Mouse (Mus musculus): ENCODE measurements around the gene Kcnmb1. TPM values are rescaled to one million over a fixed set of nuclear protein-coding genes. Genes with fewer than 3 reads are reported as not detected.

The Kcnmb1 gene
- polyA plus RNA-seq, 1 experiment from 2014 or later = 0.15 TPM

DNA sequence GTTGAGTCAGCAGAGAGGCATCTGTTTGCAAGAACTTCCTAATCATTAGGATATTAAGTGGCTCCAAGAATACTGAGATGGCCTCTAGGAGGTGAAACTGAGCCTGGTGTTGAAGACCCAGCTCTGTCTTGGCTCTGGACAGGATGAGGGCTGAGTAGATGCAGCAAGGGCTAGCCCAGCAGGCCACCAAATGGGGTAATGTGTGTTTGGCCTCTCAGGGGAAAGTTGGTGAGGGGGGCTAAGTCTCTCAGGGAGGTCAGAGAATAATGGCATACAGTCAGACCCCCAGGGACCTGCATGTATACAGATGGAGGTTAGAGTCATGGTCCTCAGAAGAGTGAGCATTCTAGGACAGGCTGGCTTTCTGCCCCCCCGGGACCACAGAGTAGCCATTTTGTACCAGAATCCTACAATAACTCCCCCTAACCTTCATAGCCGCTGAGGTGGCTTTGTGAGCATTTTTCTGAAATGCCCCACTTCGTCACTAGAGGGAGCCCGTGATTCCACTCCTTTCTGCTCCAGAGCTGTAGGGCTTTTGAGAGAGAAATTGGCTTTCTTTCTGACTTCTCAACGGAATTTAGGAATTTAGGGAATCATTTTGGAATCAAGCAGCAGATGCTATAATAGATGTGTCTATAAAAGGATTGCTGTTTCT is 39.3 kb downstream of the Kcnmb1 start:
- H3K4me1 ChIP-seq (replicated peaks) = no peaks in the 10 kb centered on the region
- no peak for ATAC-seq (ENCODE audit: insufficient number of reproducible peaks, insufficient read depth, low FRiP score, low TSS enrichment, low read depth)
- H3K27me3 ChIP-seq = no peaks in the 10 kb centered on the region
- no peak overlapping the region for H3K4me2 ChIP-seq
- H3K4me3 ChIP-seq (replicated peaks) = no peak overlapping the region
- 15% methylated on average over 5 of the region's 5 CpGs for WGBS
- no peak overlapping the region for H3K9ac ChIP-seq (replicated peaks)
- H3K36me3 ChIP-seq = no peaks in the 10 kb centered on the region
- no peak overlapping the region for H3K27ac ChIP-seq
- H3K9me3 ChIP-seq = no peaks in the 10 kb centered on the region

DNA sequence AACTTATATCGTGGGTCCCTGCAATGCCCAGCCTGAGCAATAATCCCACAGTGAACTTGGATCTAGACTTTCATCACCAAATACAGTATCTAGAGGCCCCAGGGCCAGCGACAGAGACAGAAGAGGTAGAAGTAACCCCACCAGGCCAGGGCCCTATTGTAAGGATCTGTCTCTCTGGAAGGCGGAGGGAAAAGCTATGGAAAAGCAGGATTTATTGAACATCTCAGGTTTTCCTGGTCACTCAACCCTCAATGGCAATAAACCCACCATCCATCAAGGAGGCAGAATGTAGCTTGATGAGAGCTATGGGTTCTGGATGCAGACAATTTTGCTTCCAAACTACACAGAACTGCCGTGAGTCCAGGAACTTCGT is 39.8 kb downstream of the Kcnmb1 start:
- WGBS = 74% methylated on average over 5 of the region's 5 CpGs
- no peaks in the 10 kb centered on the region for H3K9me3 ChIP-seq
- H3K27ac ChIP-seq = no peak overlapping the region
- H3K9ac ChIP-seq (replicated peaks) = no peak overlapping the region
- H3K4me2 ChIP-seq = no peak overlapping the region
- ATAC-seq (ENCODE audit: insufficient number of reproducible peaks, insufficient read depth, low FRiP score, low TSS enrichment, low read depth) = no peak
- H3K4me1 ChIP-seq (replicated peaks) = no peaks in the 10 kb centered on the region
- H3K4me3 ChIP-seq (replicated peaks) = no peak overlapping the region
- H3K27me3 ChIP-seq = no peaks in the 10 kb centered on the region
- no peaks in the 10 kb centered on the region for H3K36me3 ChIP-seq

DNA sequence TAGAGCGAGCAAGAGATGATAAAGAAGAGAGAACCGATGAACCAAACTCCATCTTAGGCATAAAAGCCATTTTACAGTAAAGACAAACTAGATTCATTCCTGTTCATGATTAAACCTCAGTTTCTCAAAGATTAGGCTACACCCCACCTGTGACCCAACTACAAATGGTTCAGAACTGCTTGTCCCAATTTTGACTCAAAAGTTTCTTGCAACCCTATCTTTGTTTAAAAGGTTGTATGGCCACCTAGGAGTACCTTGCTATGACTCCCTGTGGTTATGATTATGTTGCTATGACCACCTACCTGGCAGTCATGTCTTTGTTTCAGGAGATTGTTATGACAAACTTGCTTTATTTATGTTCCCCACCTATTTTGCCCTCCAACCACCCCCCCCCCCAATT is 44.8 kb downstream of the Kcnmb1 start:
- H3K27ac ChIP-seq = no peak overlapping the region
- H3K4me1 ChIP-seq (replicated peaks) = peaks cover 7% of the 10 kb centered on the region
- 91% methylated on average over 2 of the region's 2 CpGs for WGBS
- H3K9ac ChIP-seq (replicated peaks) = no peak overlapping the region
- ATAC-seq (ENCODE audit: insufficient number of reproducible peaks, insufficient read depth, low FRiP score, low TSS enrichment, low read depth) = no peak
- H3K4me2 ChIP-seq = no peak overlapping the region
- no peak overlapping the region for H3K4me3 ChIP-seq (replicated peaks)
- no peaks in the 10 kb centered on the region for H3K36me3 ChIP-seq
- no peaks in the 10 kb centered on the region for H3K9me3 ChIP-seq
- no peaks in the 10 kb centered on the region for H3K27me3 ChIP-seq

DNA sequence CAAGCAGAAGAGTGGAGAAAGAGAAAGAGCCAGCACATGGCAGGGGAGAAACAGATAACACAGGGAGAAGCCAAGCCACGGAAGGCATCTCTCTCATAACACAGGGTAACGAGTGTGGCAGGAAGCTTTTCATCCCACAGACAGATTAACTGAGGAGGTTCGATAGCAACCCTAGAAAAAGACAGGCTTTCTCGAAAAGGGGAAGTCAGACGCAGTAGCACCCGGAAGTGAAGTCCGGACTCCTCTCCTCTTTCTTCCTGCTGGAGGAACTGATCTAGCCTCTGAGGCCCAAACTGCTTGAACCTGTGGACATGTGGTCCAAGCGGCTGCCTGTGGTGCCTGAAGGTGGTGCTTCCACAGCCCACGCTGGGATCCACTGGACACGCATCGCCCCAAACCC is 45.4 kb downstream of the Kcnmb1 start:
- H3K4me2 ChIP-seq = no peak overlapping the region
- H3K4me1 ChIP-seq (replicated peaks) = peaks cover 7% of the 10 kb centered on the region
- no peaks in the 10 kb centered on the region for H3K36me3 ChIP-seq
- no peak for ATAC-seq (ENCODE audit: insufficient number of reproducible peaks, insufficient read depth, low FRiP score, low TSS enrichment, low read depth)
- H3K9me3 ChIP-seq = no peaks in the 10 kb centered on the region
- H3K27me3 ChIP-seq = no peaks in the 10 kb centered on the region
- 89% methylated on average over 11 of the region's 11 CpGs for WGBS
- no peak overlapping the region for H3K27ac ChIP-seq
- H3K9ac ChIP-seq (replicated peaks) = no peak overlapping the region
- no peak overlapping the region for H3K4me3 ChIP-seq (replicated peaks)

DNA sequence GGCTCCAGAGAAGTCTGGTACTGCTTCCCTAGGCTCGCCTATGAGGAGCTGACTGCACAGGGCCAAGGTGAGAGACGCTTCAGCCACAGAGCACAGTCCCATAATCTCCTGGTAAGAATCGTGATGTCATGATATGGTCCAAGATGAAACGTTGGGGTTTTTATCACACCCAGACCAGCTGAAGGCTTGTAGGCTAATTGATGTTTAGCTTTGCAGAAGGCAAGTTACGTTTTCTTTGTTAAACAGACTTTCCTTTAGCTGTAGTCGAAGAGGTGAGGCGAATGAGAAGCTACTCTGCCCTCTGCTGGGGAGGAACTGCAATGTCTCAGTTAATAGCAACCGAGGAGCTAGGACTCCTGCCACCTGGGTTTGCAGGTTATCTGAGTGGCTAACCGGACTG is 45.9 kb downstream of the Kcnmb1 start:
- H3K4me2 ChIP-seq = no peak overlapping the region
- no peaks in the 10 kb centered on the region for H3K27me3 ChIP-seq
- WGBS = 44% methylated on average over 9 of the region's 9 CpGs
- H3K9ac ChIP-seq (replicated peaks) = no peak overlapping the region
- no peaks in the 10 kb centered on the region for H3K9me3 ChIP-seq
- ATAC-seq (ENCODE audit: insufficient number of reproducible peaks, insufficient read depth, low FRiP score, low TSS enrichment, low read depth) = no peak
- no peak overlapping the region for H3K4me3 ChIP-seq (replicated peaks)
- H3K4me1 ChIP-seq (replicated peaks) = peaks cover 7% of the 10 kb centered on the region
- H3K27ac ChIP-seq = no peak overlapping the region
- H3K36me3 ChIP-seq = no peaks in the 10 kb centered on the region

DNA sequence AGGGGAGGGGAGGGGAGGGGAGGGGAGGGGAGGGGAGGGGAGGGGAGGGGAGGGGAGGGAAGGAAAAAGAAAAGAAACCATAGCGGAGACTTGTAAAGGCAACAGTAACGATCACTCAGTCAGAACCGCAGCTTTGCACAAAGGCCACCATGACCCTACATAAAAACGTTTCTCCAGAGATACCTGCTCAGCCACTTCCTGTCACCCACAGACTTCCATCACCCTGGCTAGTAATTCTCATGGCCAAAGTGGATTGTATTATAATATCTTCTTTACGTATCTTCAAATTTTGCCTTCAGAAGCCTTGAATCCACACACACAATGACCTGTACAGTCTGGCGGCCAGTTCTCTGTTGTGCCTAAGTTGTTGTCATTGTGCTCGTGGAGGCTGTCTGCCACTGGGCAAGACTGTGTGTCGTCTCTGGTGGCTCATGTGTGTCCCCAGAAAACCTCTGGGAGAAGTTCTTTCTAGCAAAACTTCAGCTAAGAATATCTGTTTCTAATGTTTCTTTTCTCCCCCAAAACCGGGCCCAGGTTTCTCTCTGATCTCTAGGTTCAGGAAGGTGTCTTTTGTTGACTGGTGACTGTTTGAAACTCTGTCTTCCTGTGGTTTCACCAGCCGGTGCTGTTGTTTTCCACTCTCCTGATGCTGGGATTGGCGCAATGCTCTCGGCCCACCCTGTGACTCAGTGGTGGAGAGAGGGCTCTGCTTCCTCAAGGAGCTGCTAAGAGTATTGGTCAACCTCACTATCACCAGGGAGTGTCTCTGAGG is 46.7 kb downstream of the Kcnmb1 start:
- 79% methylated on average over 12 of the region's 12 CpGs for WGBS
- no peaks in the 10 kb centered on the region for H3K9me3 ChIP-seq
- H3K36me3 ChIP-seq = no peaks in the 10 kb centered on the region
- H3K27ac ChIP-seq = no peak overlapping the region
- no peak overlapping the region for H3K4me3 ChIP-seq (replicated peaks)
- no peak overlapping the region for H3K4me2 ChIP-seq
- H3K27me3 ChIP-seq = no peaks in the 10 kb centered on the region
- peaks cover 7% of the 10 kb centered on the region for H3K4me1 ChIP-seq (replicated peaks)
- ATAC-seq (ENCODE audit: insufficient number of reproducible peaks, insufficient read depth, low FRiP score, low TSS enrichment, low read depth) = no peak
- H3K9ac ChIP-seq (replicated peaks) = no peak overlapping the region

DNA sequence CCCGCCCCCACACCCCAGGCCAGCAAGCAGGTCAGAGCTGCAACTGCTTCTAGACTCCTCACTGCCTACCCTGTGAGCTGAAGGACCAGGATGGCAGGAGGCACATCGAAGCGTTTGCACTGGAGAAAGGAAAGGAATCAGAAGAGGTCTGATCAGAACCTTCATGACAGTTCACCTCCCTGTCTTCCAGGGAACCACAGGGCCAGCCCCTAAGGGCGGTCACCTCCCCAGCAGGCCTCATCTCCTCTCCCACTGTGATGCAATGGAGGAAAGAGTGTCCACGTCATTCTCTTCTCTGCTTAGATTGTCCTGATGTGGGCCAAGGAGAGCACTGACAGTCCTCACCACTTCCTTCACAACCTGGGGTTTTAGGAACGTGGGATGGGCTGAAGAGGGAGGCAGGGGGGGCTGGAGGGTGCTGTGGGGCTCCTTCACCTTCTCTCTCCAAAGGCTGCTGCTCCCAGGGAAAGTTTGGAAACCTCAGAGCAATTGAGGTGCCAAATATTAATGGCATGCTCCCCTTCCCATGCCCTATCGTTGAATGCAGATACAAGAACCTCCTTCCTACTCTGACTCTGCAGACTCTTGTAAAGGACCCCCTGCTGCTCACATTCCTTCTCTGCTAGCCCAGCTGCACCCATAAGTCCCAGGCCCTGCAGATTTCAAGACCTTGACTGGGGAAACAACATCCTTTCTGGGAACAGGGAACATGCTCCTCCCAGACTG is 47.5 kb downstream of the Kcnmb1 start:
- peaks cover 7% of the 10 kb centered on the region for H3K4me1 ChIP-seq (replicated peaks)
- H3K36me3 ChIP-seq = no peaks in the 10 kb centered on the region
- no peak overlapping the region for H3K9ac ChIP-seq (replicated peaks)
- no peak overlapping the region for H3K4me2 ChIP-seq
- no peaks in the 10 kb centered on the region for H3K27me3 ChIP-seq
- H3K4me3 ChIP-seq (replicated peaks) = no peak overlapping the region
- H3K27ac ChIP-seq = 0 out of 2 replicates have a peak overlapping the region, but pooled peaks have one; percentile 50
- no peaks in the 10 kb centered on the region for H3K9me3 ChIP-seq
- 73% methylated on average over 7 of the region's 7 CpGs for WGBS
- 0 out of 2 replicates have a peak, but pooled peaks have one; percentile 26 for ATAC-seq (ENCODE audit: insufficient number of reproducible peaks, insufficient read depth, low FRiP score, low TSS enrichment, low read depth)

DNA sequence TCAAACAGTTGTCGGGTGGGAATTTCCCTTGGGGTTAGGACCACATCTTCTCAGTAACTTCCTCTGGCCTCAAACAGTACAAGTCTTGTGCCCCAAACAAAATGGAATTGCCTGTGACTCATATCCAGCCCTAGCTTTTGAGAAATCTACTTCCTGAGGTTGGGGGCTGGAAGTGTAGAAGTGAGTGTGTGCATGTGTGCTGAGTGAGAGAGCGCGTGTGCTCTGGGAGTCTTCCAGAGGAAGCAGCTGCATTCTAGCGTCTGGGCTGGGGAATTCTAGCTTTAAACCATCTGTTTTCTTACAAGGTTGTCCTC is 48.0 kb downstream of the Kcnmb1 start:
- 0 out of 2 replicates have a peak overlapping the region, but pooled peaks have one; percentile 50 for H3K27ac ChIP-seq
- peak; percentile 80 for ATAC-seq (ENCODE audit: insufficient number of reproducible peaks, insufficient read depth, low FRiP score, low TSS enrichment, low read depth)
- no peaks in the 10 kb centered on the region for H3K9me3 ChIP-seq
- H3K4me1 ChIP-seq (replicated peaks) = peaks cover 7% of the 10 kb centered on the region
- H3K4me3 ChIP-seq (replicated peaks) = no peak overlapping the region
- no peak overlapping the region for H3K4me2 ChIP-seq
- no peak overlapping the region for H3K9ac ChIP-seq (replicated peaks)
- H3K36me3 ChIP-seq = no peaks in the 10 kb centered on the region
- WGBS = 48% methylated on average over 4 of the region's 4 CpGs
- H3K27me3 ChIP-seq = no peaks in the 10 kb centered on the region

DNA sequence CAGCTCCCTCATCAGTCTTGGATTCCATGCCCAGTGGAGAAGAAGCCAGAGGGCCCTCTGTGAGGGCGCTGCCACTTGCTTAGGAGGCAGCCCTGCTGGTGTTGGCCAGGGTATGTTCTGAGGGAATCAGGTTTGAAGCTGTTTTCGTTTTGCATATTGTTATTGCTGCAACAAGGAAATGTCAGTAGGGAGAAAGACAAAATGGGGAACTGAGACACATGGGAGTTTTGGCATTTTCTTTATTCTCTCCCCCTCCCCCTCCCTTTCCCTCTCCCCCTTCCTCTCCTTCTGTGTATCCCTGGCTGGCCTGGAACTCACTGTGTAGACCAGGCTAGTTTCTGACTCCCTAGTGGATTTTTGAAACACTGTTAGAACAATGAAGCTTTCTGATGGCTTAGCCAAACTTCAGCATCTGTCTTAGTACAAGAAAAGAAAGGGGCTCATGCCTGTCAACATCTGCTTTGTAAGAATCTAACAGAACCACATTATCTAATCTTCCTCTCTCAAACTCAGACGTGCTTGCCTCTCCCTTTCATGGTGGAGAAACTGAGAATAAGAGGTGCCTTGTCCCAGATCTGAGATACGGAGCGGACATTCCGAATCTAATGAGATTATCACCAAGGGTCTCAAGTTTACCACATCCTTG is 49.3 kb downstream of the Kcnmb1 start:
- no peak for ATAC-seq (ENCODE audit: insufficient number of reproducible peaks, insufficient read depth, low FRiP score, low TSS enrichment, low read depth)

More for the DNA sequence above, 49.3 kb downstream of the Kcnmb1 start:
- no peaks in the 10 kb centered on the region for H3K27me3 ChIP-seq
- WGBS = 79% methylated on average over 6 of the region's 6 CpGs
- no peaks in the 10 kb centered on the region for H3K36me3 ChIP-seq
- no peak overlapping the region for H3K27ac ChIP-seq
- H3K4me3 ChIP-seq (replicated peaks) = no peak overlapping the region
- H3K9ac ChIP-seq (replicated peaks) = no peak overlapping the region
- peaks cover 7% of the 10 kb centered on the region for H3K4me1 ChIP-seq (replicated peaks)
- no peak overlapping the region for H3K4me2 ChIP-seq
- H3K9me3 ChIP-seq = no peaks in the 10 kb centered on the region
